Mouse (Mus musculus) neural tube, embryonic 14.5 days (tissue): ENCODE measurements around the gene Ifnar2. TPM values are rescaled to one million over a fixed set of nuclear protein-coding genes. Genes with fewer than 3 reads are reported as not detected.
"Not testable (repeated sequence)": the region's sequence is repeated elsewhere in the genome, so short reads cannot be mapped to it uniquely, and the experiment has no call there.

Experiments
- ATAC-seq: fragments of 200-750 bp; cut with Nextera tagmentation; 2 replicates; pipeline ENCODE4 v1.8.0; 2017; ENCODE audit warnings: low read depth, mild to moderate bottlenecking, moderate TSS enrichment, moderate library complexity
- H3K27ac ChIP-seq: fragments of 300-500 bp; sonication (generic); 2 replicates; pipeline ENCODE4 v1.5.1; 2014; ENCODE audit warnings: low read depth, mild to moderate bottlenecking, control low read depth, low read length, moderate library complexity, mixed read lengths
- H3K27me3 ChIP-seq: fragments of 300-500 bp; sonication (generic); 2 replicates; pipeline ENCODE4 v1.6.1; 2014; ENCODE audit warnings: low read length; ENCODE audit not compliant: control insufficient read depth, insufficient read depth
- H3K36me3 ChIP-seq: fragments of 300-500 bp; sonication (generic); 2 replicates; pipeline ENCODE4 v1.6.1; 2014; ENCODE audit warnings: low read length, mixed read lengths; ENCODE audit not compliant: control insufficient read depth, insufficient read depth
- H3K4me1 ChIP-seq: fragments of 300-500 bp; sonication (generic); 2 replicates; pipeline ENCODE4 v1.6.1; 2014; ENCODE audit warnings: low read length; ENCODE audit not compliant: control insufficient read depth, insufficient read depth
- H3K4me2 ChIP-seq: fragments of 300-500 bp; sonication (generic); 2 replicates; pipeline ENCODE4 v1.6.1; 2014; ENCODE audit warnings: mild to moderate bottlenecking, low read depth, low read length, control low read depth
- H3K4me3 ChIP-seq: fragments of 300-500 bp; sonication (generic); 2 replicates; pipeline ENCODE4 v1.5.1; 2014; ENCODE audit warnings: low read depth, low read length, control low read depth, mixed read lengths
- H3K9ac ChIP-seq: fragments of 300-500 bp; sonication (generic); replicated peaks from 2 replicates; pipeline ENCODE4 v1.6.1; 2014; ENCODE audit warnings: low read depth, mild to moderate bottlenecking, control low read depth, low read length, mixed read lengths
- H3K9me3 ChIP-seq: fragments of 300-500 bp; sonication (generic); 2 replicates; pipeline ENCODE4 v1.6.1; 2016; ENCODE audit warnings: low read length; ENCODE audit not compliant: control insufficient read depth
- WGBS: fragments of 180-500 bp; shearing (Covaris S2); extraction: QIAGEN DNeasy Blood & Tissue Kit; methylation state at CpG from one replicate; pipeline ENCODE4 v1.1.7; 2014; 5-methylcytosine and 5-hydroxymethylcytosine counted together
- polyA plus RNA-seq: library from polyadenylated mRNA; unstranded; fragments of >200 nt; fragmentation: Nextera tagmentation; extraction: Ambion mirVana; gene quantifications from 2 replicates; pipeline ENCODE4 v1.2.1, GENCODE M21; 2014

Ifnar2 gene
- polyA plus RNA-seq, 1 experiment from 2014 or later: 33.8 TPM

- Histone ChIP-seq H3K36me3 (no peaks in the 10 kb centered on the region), H3K9ac (no peak overlapping the region), H3K27ac (no peak overlapping the region), H3K4me1 (no peaks in the 10 kb centered on the region), H3K4me2 (no peak overlapping the region), H3K27me3 (no peaks in the 10 kb centered on the region), H3K4me3 (no peak overlapping the region), H3K9me3 (no peaks in the 10 kb centered on the region)
- 87% methylated on average over 6 of the region's 6 CpGs for WGBS
- no peak for ATAC-seq
Measured at GRCm38 (mm10) chr16:91425816-91426215, 53.2 kb downstream of the Ifnar2 start.

- no peaks in the 10 kb centered on the region for H3K9me3 ChIP-seq
- H3K4me1 ChIP-seq: no peaks in the 10 kb centered on the region
- H3K9ac ChIP-seq: no peak overlapping the region
- no peak overlapping the region for H3K27ac ChIP-seq
- no peaks in the 10 kb centered on the region for H3K36me3 ChIP-seq
- no peak overlapping the region for H3K4me2 ChIP-seq
- 85% methylated on average over 4 of the region's 4 CpGs for WGBS
- no peaks in the 10 kb centered on the region for H3K27me3 ChIP-seq
- no peak for ATAC-seq
- no peak overlapping the region for H3K4me3 ChIP-seq
Measured at GRCm38 (mm10) chr16:91426586-91426985, 54.0 kb downstream of the Ifnar2 start.

GRCm38 (mm10) chr16:91427461-91427860 is 54.9 kb downstream of the Ifnar2 start:
- 77% methylated on average over 5 of the region's 5 CpGs for WGBS
- no peak for ATAC-seq
- H3K4me3 ChIP-seq: no peak overlapping the region
- H3K9me3 ChIP-seq: no peaks in the 10 kb centered on the region
- H3K36me3 ChIP-seq: no peaks in the 10 kb centered on the region
- no peak overlapping the region for H3K4me2 ChIP-seq
- H3K27me3 ChIP-seq: no peaks in the 10 kb centered on the region
- H3K4me1 ChIP-seq: no peaks in the 10 kb centered on the region
- H3K27ac ChIP-seq: no peak overlapping the region
- H3K9ac ChIP-seq: no peak overlapping the region

GRCm38 (mm10) chr16:91428259-91428865 is 55.8 kb downstream of the Ifnar2 start:
- 86% methylated on average over 8 of the region's 8 CpGs for WGBS
- H3K4me1 ChIP-seq: no peaks in the 10 kb centered on the region
- no peak overlapping the region for H3K4me2 ChIP-seq
- ATAC-seq: no peak
- no peaks in the 10 kb centered on the region for H3K27me3 ChIP-seq
- H3K4me3 ChIP-seq: no peak overlapping the region
- H3K9ac ChIP-seq: no peak overlapping the region
- H3K27ac ChIP-seq: no peak overlapping the region
- H3K9me3 ChIP-seq: no peaks in the 10 kb centered on the region
- no peaks in the 10 kb centered on the region for H3K36me3 ChIP-seq

GRCm38 (mm10) chr16:91432720-91433328 is 60.2 kb downstream of the Ifnar2 start:
- H3K4me3 ChIP-seq: no peak overlapping the region
- no peak for ATAC-seq
- H3K9ac ChIP-seq: no peak overlapping the region
- no peaks in the 10 kb centered on the region for H3K9me3 ChIP-seq
- H3K4me2 ChIP-seq: no peak overlapping the region
- WGBS: 28% methylated on average over 5 of the region's 5 CpGs
- no peaks in the 10 kb centered on the region for H3K36me3 ChIP-seq
- H3K4me1 ChIP-seq: no peaks in the 10 kb centered on the region
- no peaks in the 10 kb centered on the region for H3K27me3 ChIP-seq
- no peak overlapping the region for H3K27ac ChIP-seq

GRCm38 (mm10) chr16:91433329-91433933 is 60.8 kb downstream of the Ifnar2 start:
- H3K4me3 ChIP-seq: no peak overlapping the region
- H3K4me1 ChIP-seq: no peaks in the 10 kb centered on the region
- no peak overlapping the region for H3K27ac ChIP-seq
- ATAC-seq: no peak
- no peaks in the 10 kb centered on the region for H3K9me3 ChIP-seq
- no peak overlapping the region for H3K4me2 ChIP-seq
- 44% methylated on average over 8 of the region's 8 CpGs for WGBS
- no peak overlapping the region for H3K9ac ChIP-seq
- no peaks in the 10 kb centered on the region for H3K36me3 ChIP-seq
- no peaks in the 10 kb centered on the region for H3K27me3 ChIP-seq

- no peaks in the 10 kb centered on the region for H3K4me1 ChIP-seq
- no peaks in the 10 kb centered on the region for H3K27me3 ChIP-seq
- ATAC-seq: no peak
- H3K27ac ChIP-seq: no peak overlapping the region
- H3K9ac ChIP-seq: no peak overlapping the region
- no peaks in the 10 kb centered on the region for H3K9me3 ChIP-seq
- WGBS: 90% methylated on average over 3 of the region's 3 CpGs
- H3K4me3 ChIP-seq: no peak overlapping the region
- H3K4me2 ChIP-seq: no peak overlapping the region
- no peaks in the 10 kb centered on the region for H3K36me3 ChIP-seq
Measured at GRCm38 (mm10) chr16:91434119-91434518, 61.5 kb downstream of the Ifnar2 start.

- no peak for ATAC-seq
- 85% methylated on average over 3 of the region's 3 CpGs for WGBS
- H3K27ac ChIP-seq: no peak overlapping the region
Measured at GRCm38 (mm10) chr16:91438081-91438480, 65.5 kb downstream of the Ifnar2 start.

GRCm38 (mm10) chr16:91438599-91438998 is 66.0 kb downstream of the Ifnar2 start:
- not testable (repeated sequence) for H3K9me3 ChIP-seq, H3K36me3 ChIP-seq, H3K4me3 ChIP-seq, ATAC-seq, H3K27me3 ChIP-seq, H3K9ac ChIP-seq, H3K4me2 ChIP-seq, H3K4me1 ChIP-seq, H3K27ac ChIP-seq
- WGBS: 85% methylated on average over 1 of the region's 1 CpGs

More at GRCm38 (mm10) chr16:91438081-91438480, 65.5 kb downstream of the Ifnar2 start:
- Histone ChIP-seq H3K4me2 (no peak overlapping the region), H3K9me3 (no peaks in the 10 kb centered on the region), H3K9ac (no peak overlapping the region), H3K36me3 (no peaks in the 10 kb centered on the region), H3K4me3 (no peak overlapping the region), H3K4me1 (no peaks in the 10 kb centered on the region), H3K27me3 (no peaks in the 10 kb centered on the region)
